Mouse (Mus musculus) left cerebral cortex, postnatal 36 days (tissue): Measurements from ENCODE around the gene Mta3. TPM values are rescaled to one million over a fixed set of nuclear protein-coding genes. Genes with fewer than 3 reads are reported as not detected.
A peak's percentile ranks its signal among the peaks of the same experiment; 100 is the strongest.

ENCODE experiments used
- DNase-seq, 2 experiments: peaks; one replicate each; pipeline ENCODE4 v3.0.0; 2021 to 2022; ENCODE audit warnings: low spot score in 2 of 2, mixed read lengths in 1 of 2
- intact Hi-C: fragments of 180-260 bp; cut with DNase I; formaldehyde crosslinking; loops from one replicate; pipeline ENCODE4 v1.15.1; 2025
- total RNA-seq, 2 experiments: library from RNA; stranded (reverse); gene quantifications; 2 replicates each; pipeline ENCODE4 v1.2.3; 2021

Gene Mta3
- total RNA-seq = 10 to 100 TPM; 84.4 to 87.5 TPM

GRCm38 (mm10) chr17:83706116-83706593 lies at the start of gene Mta3:
Gene Mta3 (plus strand): TSS chr17:83706163.
- peak; percentile 66 to 79 for DNase-seq
- intact Hi-C loops = loop anchor here (5.0 kb wide), 1 partner anchor 69 kb away; no protein-coding TSS in a partner anchor

- intact Hi-C loops = no loop called here
- no peak for DNase-seq
Observed at GRCm38 (mm10) chr17:83657375-83657774, 48.6 kb upstream of the Mta3 start.

- intact Hi-C loops = no loop called here
Observed at GRCm38 (mm10) chr17:83658943-83659342, 47.0 kb upstream of the Mta3 start.

GRCm38 (mm10) chr17:83664761-83665160 lies 41.2 kb upstream of the Mta3 start:
- no peak for DNase-seq
- intact Hi-C loops = no loop called here

More at GRCm38 (mm10) chr17:83658943-83659342, 47.0 kb upstream of the Mta3 start:
- no peak for DNase-seq

- no peak for DNase-seq
- intact Hi-C loops = no loop called here
Observed at GRCm38 (mm10) chr17:83666597-83667287, 39.2 kb upstream of the Mta3 start.

- DNase-seq = no peak
- intact Hi-C loops = no loop called here
Observed at GRCm38 (mm10) chr17:83667934-83668690, 37.9 kb upstream of the Mta3 start.

GRCm38 (mm10) chr17:83672685-83673084 lies 33.3 kb upstream of the Mta3 start:
- no peak for DNase-seq
- intact Hi-C loops = no loop called here

GRCm38 (mm10) chr17:83677370-83677769 lies 28.6 kb upstream of the Mta3 start:
- intact Hi-C loops = no loop called here
- no peak for DNase-seq

- DNase-seq = no peak
- intact Hi-C loops = no loop called here
Observed at GRCm38 (mm10) chr17:83681977-83682376, 24.0 kb upstream of the Mta3 start.

- intact Hi-C loops = no loop called here
- DNase-seq = no peak
Observed at GRCm38 (mm10) chr17:83684475-83684874, 21.5 kb upstream of the Mta3 start.

GRCm38 (mm10) chr17:83690418-83690817 lies 15.5 kb upstream of the Mta3 start:
- intact Hi-C loops = no loop called here
- DNase-seq = no peak

- intact Hi-C loops = no loop called here
- DNase-seq = no peak
Observed at GRCm38 (mm10) chr17:83691379-83691778, 14.6 kb upstream of the Mta3 start.

GRCm38 (mm10) chr17:83693941-83694340 lies 12.0 kb upstream of the Mta3 start:
- no peak for DNase-seq
- intact Hi-C loops = no loop called here

- DNase-seq = no peak
- intact Hi-C loops = no loop called here
Observed at GRCm38 (mm10) chr17:83695785-83696184, 10.2 kb upstream of the Mta3 start.

- intact Hi-C loops = no loop called here
Observed at GRCm38 (mm10) chr17:83699062-83699724, 6.8 kb upstream of the Mta3 start.

GRCm38 (mm10) chr17:83700125-83700524 lies 5.8 kb upstream of the Mta3 start:
- intact Hi-C loops = no loop called here
- DNase-seq = no peak

More at GRCm38 (mm10) chr17:83699062-83699724, 6.8 kb upstream of the Mta3 start:
- DNase-seq = no peak

- intact Hi-C loops = no loop called here
- no peak for DNase-seq
Observed at GRCm38 (mm10) chr17:83704469-83704868, 1.5 kb upstream of the Mta3 start.

- intact Hi-C loops = loop anchor here (5.0 kb wide), 1 partner anchor 68 kb away; no protein-coding TSS in a partner anchor
- DNase-seq = peak; percentile 34 to 45
Observed at GRCm38 (mm10) chr17:83705352-83706115, 429 bp upstream of the Mta3 start.

GRCm38 (mm10) chr17:83706594-83707126 lies 697 bp downstream of the Mta3 start:
- peak; percentile 26 to 29 for DNase-seq
- intact Hi-C loops = loop anchor here (5.0 kb wide), 1 partner anchor 69 kb away; no protein-coding TSS in a partner anchor
